Mouse (Mus musculus) bone marrow, adult 2 months (tissue): ENCODE results near the gene 1110065P20Rik.

Experiments
- CTCF ChIP-seq: fragments of 200-500 bp; IDR thresholded peaks from 2 replicates; pipeline ENCODE4 v1.5.1; 2011; ENCODE audit warnings: low read length, control low read depth; ENCODE audit not compliant: control insufficient read depth, insufficient read depth
- POLR2A ChIP-seq: fragments of 200-500 bp; IDR thresholded peaks from 2 replicates; pipeline ENCODE4 v1.6.1; 2011; ENCODE audit warnings: low read depth, mild to moderate bottlenecking, control low read depth, low read length, borderline replicate concordance; ENCODE audit not compliant: control insufficient read depth

DNA sequence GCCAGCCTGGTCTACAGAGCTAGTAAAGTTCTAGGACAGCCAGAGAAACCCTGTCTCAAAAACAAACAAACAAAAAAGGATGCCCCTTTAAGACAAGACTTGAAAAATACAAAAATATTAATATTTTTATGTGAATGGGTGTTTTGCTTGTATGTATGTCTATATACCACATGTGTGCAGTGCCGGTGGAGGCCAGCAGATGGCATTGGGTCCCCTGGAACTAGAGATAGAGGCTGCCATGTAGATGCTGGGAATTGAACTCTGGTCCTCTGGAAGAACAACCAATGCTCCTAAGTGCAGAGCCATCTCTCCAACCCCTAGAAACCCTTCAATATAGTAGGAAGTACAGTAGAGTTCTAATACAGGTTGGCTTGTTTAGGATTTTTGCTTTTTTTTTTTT is 10.0 kb downstream of the 1110065P20Rik start:
- peak; percentile 33; the same call in 1 of the 2 replicates for TF ChIP-seq CTCF
- no peak for TF ChIP-seq POLR2A
